Mouse (Mus musculus): ENCODE measurements around the gene Orm1. TPM values are rescaled to one million over a fixed set of nuclear protein-coding genes. Genes with fewer than 3 reads are reported as not detected.

The Orm1 gene
- polyA plus RNA-seq, 1 experiment from 2014 or later, result 2.5 TPM

GRCm38 (mm10) chr4:63342491-63342890 is 1.9 kb upstream of the Orm1 start:
- Histone ChIP-seq H3K4me3 (ENCODE audit: low read depth, low read length) (no peak overlapping the region), H3K9me3 (ENCODE audit: control insufficient read depth, low read length) (no peaks in the 10 kb centered on the region), H3K9ac (ENCODE audit: low read depth, low read length) (no peak overlapping the region), H3K36me3 (ENCODE audit: control insufficient read depth, insufficient read depth, low read length) (no peaks in the 10 kb centered on the region), H3K27me3 (replicated peaks; ENCODE audit: control insufficient read depth, insufficient read depth, low read length) (no peaks in the 10 kb centered on the region), H3K4me2 (ENCODE audit: low read depth, low read length) (no peak overlapping the region), H3K4me1 (ENCODE audit: control insufficient read depth, insufficient read depth, low read length) (no peaks in the 10 kb centered on the region), H3K27ac (replicated peaks; ENCODE audit: low read depth, low read length) (no peak overlapping the region)
- WGBS, result 67% methylated on average over 4 of the region's 4 CpGs
- no peak for DNase-seq (ENCODE audit: low spot score)
- ATAC-seq (ENCODE audit: low read depth), result no peak

- Histone ChIP-seq H3K27me3 (replicated peaks; ENCODE audit: control insufficient read depth, insufficient read depth, low read length) (no peaks in the 10 kb centered on the region), H3K36me3 (ENCODE audit: control insufficient read depth, insufficient read depth, low read length) (no peaks in the 10 kb centered on the region), H3K4me3 (ENCODE audit: low read depth, low read length) (no peak overlapping the region), H3K9ac (ENCODE audit: low read depth, low read length) (no peak overlapping the region), H3K4me2 (ENCODE audit: low read depth, low read length) (no peak overlapping the region), H3K4me1 (ENCODE audit: control insufficient read depth, insufficient read depth, low read length) (no peaks in the 10 kb centered on the region), H3K9me3 (ENCODE audit: control insufficient read depth, low read length) (no peaks in the 10 kb centered on the region), H3K27ac (replicated peaks; ENCODE audit: low read depth, low read length) (no peak overlapping the region)
- ATAC-seq (ENCODE audit: low read depth) (no peak), DNase-seq (ENCODE audit: low spot score) (no peak)
- WGBS, result 36% methylated on average over 3 of the region's 3 CpGs
These were observed 752 bp upstream of the Orm1 start for GRCm38 (mm10) chr4:63343608-63344007.

- H3K36me3 ChIP-seq (ENCODE audit: control insufficient read depth, insufficient read depth, low read length), result no peaks in the 10 kb centered on the region
- no peak overlapping the region for H3K27ac ChIP-seq (replicated peaks; ENCODE audit: low read depth, low read length)
- DNase-seq (ENCODE audit: low spot score) (no peak), ATAC-seq (ENCODE audit: low read depth) (no peak)
- no peaks in the 10 kb centered on the region for H3K27me3 ChIP-seq (replicated peaks; ENCODE audit: control insufficient read depth, insufficient read depth, low read length)
- H3K4me1 ChIP-seq (ENCODE audit: control insufficient read depth, insufficient read depth, low read length), result no peaks in the 10 kb centered on the region
- no peak overlapping the region for H3K4me2 ChIP-seq (ENCODE audit: low read depth, low read length)
- no peak overlapping the region for H3K4me3 ChIP-seq (ENCODE audit: low read depth, low read length)
- H3K9me3 ChIP-seq (ENCODE audit: control insufficient read depth, low read length), result no peaks in the 10 kb centered on the region
- no peak overlapping the region for H3K9ac ChIP-seq (ENCODE audit: low read depth, low read length)
These were observed 901 bp downstream of the Orm1 start for GRCm38 (mm10) chr4:63345261-63345660.

GRCm38 (mm10) chr4:63346659-63347058 is 2.3 kb downstream of the Orm1 start:
- DNase-seq (ENCODE audit: low spot score) (no peak), ATAC-seq (ENCODE audit: low read depth) (no peak)
- WGBS, result 70% methylated on average over 4 of the region's 4 CpGs
- Histone ChIP-seq H3K27ac (replicated peaks; ENCODE audit: low read depth, low read length) (no peak overlapping the region), H3K4me3 (ENCODE audit: low read depth, low read length) (no peak overlapping the region), H3K36me3 (ENCODE audit: control insufficient read depth, insufficient read depth, low read length) (no peaks in the 10 kb centered on the region), H3K27me3 (replicated peaks; ENCODE audit: control insufficient read depth, insufficient read depth, low read length) (no peaks in the 10 kb centered on the region), H3K9ac (ENCODE audit: low read depth, low read length) (no peak overlapping the region), H3K9me3 (ENCODE audit: control insufficient read depth, low read length) (no peaks in the 10 kb centered on the region), H3K4me1 (ENCODE audit: control insufficient read depth, insufficient read depth, low read length) (no peaks in the 10 kb centered on the region), H3K4me2 (ENCODE audit: low read depth, low read length) (no peak overlapping the region)

GRCm38 (mm10) chr4:63348524-63348923 is 4.2 kb downstream of the Orm1 start:
- Histone ChIP-seq H3K4me2 (ENCODE audit: low read depth, low read length) (no peak overlapping the region), H3K9me3 (ENCODE audit: control insufficient read depth, low read length) (no peaks in the 10 kb centered on the region), H3K4me3 (ENCODE audit: low read depth, low read length) (no peak overlapping the region), H3K27me3 (replicated peaks; ENCODE audit: control insufficient read depth, insufficient read depth, low read length) (no peaks in the 10 kb centered on the region), H3K9ac (ENCODE audit: low read depth, low read length) (no peak overlapping the region), H3K4me1 (ENCODE audit: control insufficient read depth, insufficient read depth, low read length) (no peaks in the 10 kb centered on the region), H3K27ac (replicated peaks; ENCODE audit: low read depth, low read length) (no peak overlapping the region), H3K36me3 (ENCODE audit: control insufficient read depth, insufficient read depth, low read length) (no peaks in the 10 kb centered on the region)
- DNase-seq (ENCODE audit: low spot score), result no peak
- WGBS, result 73% methylated on average over 6 of the region's 6 CpGs
- ATAC-seq (ENCODE audit: low read depth), result no peak

- no peak for ATAC-seq (ENCODE audit: low read depth)
- Histone ChIP-seq H3K27me3 (replicated peaks; ENCODE audit: control insufficient read depth, insufficient read depth, low read length) (no peaks in the 10 kb centered on the region), H3K4me3 (ENCODE audit: low read depth, low read length) (no peak within 1 kb of the TSS), H3K36me3 (ENCODE audit: control insufficient read depth, insufficient read depth, low read length) (no peaks in the 10 kb centered on the region), H3K9me3 (ENCODE audit: control insufficient read depth, low read length) (no peaks in the 10 kb centered on the region), H3K4me2 (ENCODE audit: low read depth, low read length) (no peak within 1 kb of the TSS), H3K4me1 (ENCODE audit: control insufficient read depth, insufficient read depth, low read length) (no peaks in the 10 kb centered on the region), H3K27ac (replicated peaks; ENCODE audit: low read depth, low read length) (no peak within 1 kb of the TSS), H3K9ac (ENCODE audit: low read depth, low read length) (no peak within 1 kb of the TSS)
- 82% methylated on average over 4 of the region's 4 CpGs for WGBS
- no peak for DNase-seq (ENCODE audit: low spot score)
These were observed 11.7 kb downstream of the Orm1 start, which contains the start of gene Orm3 for GRCm38 (mm10) chr4:63355877-63356665. TSS of gene Orm3 (plus strand) at chr4:63356162.

GRCm38 (mm10) chr4:63356981-63357570 is 12.7 kb downstream of the Orm1 start:
- no peak overlapping the region for H3K27ac ChIP-seq (replicated peaks; ENCODE audit: low read depth, low read length)
- H3K36me3 ChIP-seq (ENCODE audit: control insufficient read depth, insufficient read depth, low read length), result no peaks in the 10 kb centered on the region
- no peak overlapping the region for H3K4me3 ChIP-seq (ENCODE audit: low read depth, low read length)
- no peak overlapping the region for H3K4me2 ChIP-seq (ENCODE audit: low read depth, low read length)
- H3K9ac ChIP-seq (ENCODE audit: low read depth, low read length), result no peak overlapping the region
- H3K9me3 ChIP-seq (ENCODE audit: control insufficient read depth, low read length), result no peaks in the 10 kb centered on the region
- WGBS, result 51% methylated on average over 2 of the region's 2 CpGs
- DNase-seq (ENCODE audit: low spot score), result no peak
- no peaks in the 10 kb centered on the region for H3K4me1 ChIP-seq (ENCODE audit: control insufficient read depth, insufficient read depth, low read length)
- H3K27me3 ChIP-seq (replicated peaks; ENCODE audit: control insufficient read depth, insufficient read depth, low read length), result no peaks in the 10 kb centered on the region
- ATAC-seq (ENCODE audit: low read depth), result no peak

- DNase-seq (ENCODE audit: low spot score), result no peak
- ATAC-seq (ENCODE audit: low read depth), result no peak
- H3K4me1 ChIP-seq (ENCODE audit: control insufficient read depth, insufficient read depth, low read length), result no peaks in the 10 kb centered on the region
- no peak overlapping the region for H3K4me2 ChIP-seq (ENCODE audit: low read depth, low read length)
- H3K9me3 ChIP-seq (ENCODE audit: control insufficient read depth, low read length), result no peaks in the 10 kb centered on the region
- H3K27ac ChIP-seq (replicated peaks; ENCODE audit: low read depth, low read length), result no peak overlapping the region
- no peak overlapping the region for H3K4me3 ChIP-seq (ENCODE audit: low read depth, low read length)
- no peak overlapping the region for H3K9ac ChIP-seq (ENCODE audit: low read depth, low read length)
- no peaks in the 10 kb centered on the region for H3K27me3 ChIP-seq (replicated peaks; ENCODE audit: control insufficient read depth, insufficient read depth, low read length)
- 62% methylated on average over 6 of the region's 6 CpGs for whole genome bisulfite sequencing
- no peaks in the 10 kb centered on the region for H3K36me3 ChIP-seq (ENCODE audit: control insufficient read depth, insufficient read depth, low read length)
These were observed 15.5 kb downstream of the Orm1 start for GRCm38 (mm10) chr4:63359861-63360260.

GRCm38 (mm10) chr4:63362150-63362549 is 17.8 kb downstream of the Orm1 start, which contains the start of gene Orm2:
TSS of gene Orm2 (plus strand) at chr4:63362449.
- DNase-seq (ENCODE audit: low spot score) (no peak), ATAC-seq (ENCODE audit: low read depth) (no peak)
- Histone ChIP-seq H3K27me3 (replicated peaks; ENCODE audit: control insufficient read depth, insufficient read depth, low read length) (no peaks in the 10 kb centered on the region), H3K9ac (ENCODE audit: low read depth, low read length) (no peak within 1 kb of the TSS), H3K4me3 (ENCODE audit: low read depth, low read length) (no peak within 1 kb of the TSS), H3K4me2 (ENCODE audit: low read depth, low read length) (no peak within 1 kb of the TSS), H3K9me3 (ENCODE audit: control insufficient read depth, low read length) (no peaks in the 10 kb centered on the region), H3K27ac (replicated peaks; ENCODE audit: low read depth, low read length) (no peak within 1 kb of the TSS), H3K36me3 (ENCODE audit: control insufficient read depth, insufficient read depth, low read length) (0 out of 2 replicates have a peak, but pooled peaks cover 1% of the 10 kb centered on the region), H3K4me1 (ENCODE audit: control insufficient read depth, insufficient read depth, low read length) (no peaks in the 10 kb centered on the region)
- WGBS, result 83% methylated on average over 5 of the region's 5 CpGs

All from embryonic facial prominence, embryonic 14.5 days (tissue).